Mouse (Mus musculus) right cerebral cortex, adult 2 months (tissue): ENCODE data around the gene Mlx.

Experiments used
- DNase-seq, 2 experiments: peaks; one replicate each; pipeline ENCODE4 v3.0.0; 2021 to 2022; ENCODE audit warnings: low spot score in 2 of 2

Mlx gene

GRCm38 (mm10) chr11:101065002-101065401 is 22.1 kb upstream of the Mlx start:
- no peak for DNase-seq

GRCm38 (mm10) chr11:101066549-101067412 is 20.3 kb upstream of the Mlx start:
- DNase-seq: peak; percentile 86 to 89

- DNase-seq: peak; percentile 95 to 97
Observed at GRCm38 (mm10) chr11:101069391-101070188, 17.5 kb upstream of the Mlx start, which contains the start of gene Naglu. TSS of gene Naglu (plus strand) at chr11:101070012.

GRCm38 (mm10) chr11:101070189-101070527 is 16.9 kb upstream of the Mlx start:
- DNase-seq: no peak

GRCm38 (mm10) chr11:101070987-101071386 is 16.1 kb upstream of the Mlx start:
- DNase-seq: no peak

- no peak for DNase-seq
Observed at GRCm38 (mm10) chr11:101071810-101072428, 15.2 kb upstream of the Mlx start.

- no peak for DNase-seq
Observed at GRCm38 (mm10) chr11:101078121-101078520, 9.0 kb upstream of the Mlx start, which contains the start of gene Hsd17b1. TSS of gene Hsd17b1 (plus strand) at chr11:101078411.

- DNase-seq: no peak
Observed at GRCm38 (mm10) chr11:101079746-101080145, 7.3 kb upstream of the Mlx start.

- no peak for DNase-seq
Observed at GRCm38 (mm10) chr11:101080421-101080820, 6.7 kb upstream of the Mlx start.

- DNase-seq: no peak
Observed at GRCm38 (mm10) chr11:101081659-101082058, 5.4 kb upstream of the Mlx start.

GRCm38 (mm10) chr11:101082208-101083082 is 4.6 kb upstream of the Mlx start, which contains the start of gene Coasy:
TSS of gene Coasy (plus strand) at chr11:101082565.
- peak; percentile 92 for DNase-seq

- DNase-seq: no peak
Observed at GRCm38 (mm10) chr11:101083083-101083697, 3.9 kb upstream of the Mlx start.

GRCm38 (mm10) chr11:101084246-101084645 is 2.8 kb upstream of the Mlx start:
- no peak for DNase-seq

GRCm38 (mm10) chr11:101084811-101085210 is 2.3 kb upstream of the Mlx start:
- no peak for DNase-seq

- DNase-seq: no peak
Observed at GRCm38 (mm10) chr11:101085617-101086322, 1.3 kb upstream of the Mlx start.

GRCm38 (mm10) chr11:101086323-101086674 is 778 bp upstream of the Mlx start:
- DNase-seq: no peak

- no peak for DNase-seq
Observed at GRCm38 (mm10) chr11:101087682-101088055, 592 bp downstream of the Mlx start.

GRCm38 (mm10) chr11:101089931-101090330 is 2.9 kb downstream of the Mlx start:
- DNase-seq: no peak

GRCm38 (mm10) chr11:101094930-101095313 is 7.8 kb downstream of the Mlx start:
- no peak for DNase-seq

GRCm38 (mm10) chr11:101095314-101096024 is 8.4 kb downstream of the Mlx start, which contains the start of gene Psmc3ip:
TSS of gene Psmc3ip (minus strand) at chr11:101095436.
- peak; percentile 96 to 98 for DNase-seq
